Mouse (Mus musculus) cortical plate, adult 2 months (tissue): ENCODE measurements around the gene Ccn1.

ENCODE experiments used
- CTCF ChIP-seq: fragments of 200-500 bp; IDR thresholded peaks from 2 replicates; pipeline ENCODE4 v1.5.1; 2011; ENCODE audit warnings: mild to moderate bottlenecking, control low read depth, low read length; ENCODE audit not compliant: insufficient read depth; ENCODE audit errors: extremely low read depth
- POLR2A ChIP-seq: fragments of 200-500 bp; IDR thresholded peaks from 2 replicates; pipeline ENCODE4 v1.6.1; 2011; ENCODE audit warnings: mild to moderate bottlenecking, low read length, control low read depth; ENCODE audit not compliant: insufficient read depth; ENCODE audit errors: extremely low read depth

DNA sequence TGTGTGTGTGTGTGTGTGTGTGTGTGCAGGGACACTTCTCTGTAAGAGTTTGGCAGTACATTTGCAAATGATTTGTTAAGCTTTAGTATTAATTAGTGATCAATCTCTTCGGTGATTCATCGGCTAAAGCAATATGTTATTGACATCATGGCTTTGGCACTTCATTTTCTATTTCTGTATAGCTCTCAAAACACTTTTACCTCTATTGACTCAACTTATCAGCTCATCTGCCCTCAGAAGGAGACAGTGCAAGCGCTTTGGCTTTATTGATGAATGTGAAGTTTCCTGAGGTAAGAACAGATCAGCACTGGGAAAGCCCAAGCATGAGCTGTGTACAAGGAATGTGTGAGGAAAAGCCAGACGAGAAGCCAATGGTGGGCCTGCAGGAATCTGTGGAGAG, 28.6 kb downstream of the Ccn1 start:
- TF ChIP-seq CTCF (no peak), POLR2A (no peak)
